Comparison of ENCODE assay signal across 8 mouse cellular contexts in the genomic region with DNA sequence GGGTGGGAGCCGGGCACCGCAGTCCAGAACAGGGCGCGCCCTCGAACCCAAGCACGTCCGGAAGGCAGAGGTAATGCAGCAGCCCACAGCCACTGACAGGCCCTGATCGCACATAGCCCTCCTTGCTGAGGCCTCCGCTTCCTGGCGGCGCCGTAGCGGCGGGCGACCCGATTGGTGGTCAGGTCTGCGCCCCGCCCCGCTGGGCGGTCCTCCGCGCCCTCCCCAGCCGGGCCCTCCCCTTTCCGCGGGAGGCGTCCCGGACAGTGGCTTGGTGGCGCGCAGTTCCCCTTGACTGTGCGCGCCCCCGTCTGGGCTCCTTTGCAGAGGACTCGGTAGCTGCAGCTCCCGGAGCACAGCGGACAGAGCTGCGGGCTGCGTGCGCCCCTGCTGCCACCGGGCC.
DNase-seq lines count a peak whose midpoint lies in the region; ATAC-seq and TF ChIP-seq lines count a peak whose summit lies in the region.
"Not testable (repeated sequence)": the region's sequence is repeated elsewhere in the genome, so short reads cannot be mapped to it uniquely, and the experiment has no call there.

No protein-coding gene starts in this region.

- H3K4me1 ChIP-seq in embryonic facial prominence, embryonic 11.5 days (ENCODE audit: control insufficient read depth, insufficient read depth, low read length); lung, adult 2 months (ENCODE audit: control insufficient read depth, insufficient read depth, low read length): not testable (repeated sequence)

- WGBS in embryonic facial prominence, embryonic 11.5 days, result 1% methylated on average over 21 of the region's 39 CpGs
- 2% methylated on average over 25 of the region's 39 CpGs for WGBS in lung, adult 2 months

- DNase-seq in adrenal gland, adult 2 months, result peak; percentile 90
- DNase-seq in embryonic facial prominence, embryonic 11.5 days (ENCODE audit: low spot score), result peak; percentile 74
- DNase-seq in gastrocnemius, postnatal 4 days (ENCODE audit: low spot score in 2 of 2), result peak; percentile 49 to 64
- peak; percentile 39 for DNase-seq in induced T-regulatory cell, adult 2 months (ENCODE audit: low read depth)
- DNase-seq in layer of hippocampus, postnatal 14 days (ENCODE audit: low spot score in 2 of 2), result peak; percentile 47 to 72
- peak; percentile 52 for DNase-seq in lung, adult 2 months
- DNase-seq in ovary, postnatal 10 days (ENCODE audit: low spot score), result peak; percentile 30
- DNase-seq in testis, postnatal 14 days (ENCODE audit: low spot score), result peak; percentile 82

- not testable (repeated sequence) for TF ChIP-seq CTCF in lung, adult 2 months (IDR thresholded peaks at IDR 0.05; ENCODE audit: insufficient read depth, low read length)

- not testable (repeated sequence) for H3K4me2 ChIP-seq in embryonic facial prominence, embryonic 11.5 days (ENCODE audit: low read depth, low read length)

- not testable (repeated sequence) for H3K9me3 ChIP-seq in embryonic facial prominence, embryonic 11.5 days (replicated peaks; ENCODE audit: control insufficient read depth, low read length)

- not testable (repeated sequence) for H3K36me3 ChIP-seq in embryonic facial prominence, embryonic 11.5 days (replicated peaks; ENCODE audit: control insufficient read depth, insufficient read depth, low read depth, low read length)

- TF ChIP-seq POLR2A in lung, adult 2 months (IDR thresholded peaks at IDR 0.05; ENCODE audit: borderline replicate concordance, extremely low read depth, low read depth, low read length), result not testable (repeated sequence)

- not testable (repeated sequence) for H3K4me3 ChIP-seq in embryonic facial prominence, embryonic 11.5 days (ENCODE audit: low read depth, low read length); lung, adult 2 months (replicated peaks; ENCODE audit: extremely low read depth, low read depth, low read length)

- not testable (repeated sequence) for H3K27ac ChIP-seq in embryonic facial prominence, embryonic 11.5 days (replicated peaks; ENCODE audit: low read depth, low read length)

- not testable (repeated sequence) for H3K9ac ChIP-seq in embryonic facial prominence, embryonic 11.5 days (replicated peaks; ENCODE audit: low read length)

- H3K27me3 ChIP-seq in embryonic facial prominence, embryonic 11.5 days (ENCODE audit: control insufficient read depth, insufficient read depth, low read length), result not testable (repeated sequence)

- ATAC-seq in embryonic facial prominence, embryonic 11.5 days (replicated peaks; ENCODE audit: insufficient number of reproducible peaks, low FRiP score, low TSS enrichment, low read depth), result not testable (repeated sequence)

Comparison
In these comparisons a context has a peak if more than half of its experiments do, and no peak if none do; other contexts are left out.
1. DNase-seq: peak in every context shown above with its lines; median percentile 90 in adrenal gland, adult 2 months; 82 in testis, postnatal 14 days; 74 in embryonic facial prominence, embryonic 11.5 days; 60 in layer of hippocampus, postnatal 14 days; 56 in gastrocnemius, postnatal 4 days; 52 in lung, adult 2 months; 39 in induced T-regulatory cell, adult 2 months; 30 in ovary, postnatal 10 days.